Mouse (Mus musculus) colon, adult 2 months (tissue): Measurements from ENCODE around the gene Cry2. TPM values are rescaled to one million over a fixed set of nuclear protein-coding genes. Genes with fewer than 3 reads are reported as not detected.

Source experiments
- polyA plus RNA-seq: library from polyadenylated mRNA; depleted of rRNA; stranded (reverse); fragments of >200 nt; gene quantifications from 2 replicates; pipeline ENCODE4 v1.2.3, GENCODE M21; 2012; rRNA removed

The Cry2 gene
- polyA plus RNA-seq = 18.4 and 23.3 TPM in 2 replicates

GRCm38 (mm10) chr2:92433578-92434374, at the start of gene Cry2:
TSS of gene Cry2 (minus strand) at chr2:92434043.

DNA sequence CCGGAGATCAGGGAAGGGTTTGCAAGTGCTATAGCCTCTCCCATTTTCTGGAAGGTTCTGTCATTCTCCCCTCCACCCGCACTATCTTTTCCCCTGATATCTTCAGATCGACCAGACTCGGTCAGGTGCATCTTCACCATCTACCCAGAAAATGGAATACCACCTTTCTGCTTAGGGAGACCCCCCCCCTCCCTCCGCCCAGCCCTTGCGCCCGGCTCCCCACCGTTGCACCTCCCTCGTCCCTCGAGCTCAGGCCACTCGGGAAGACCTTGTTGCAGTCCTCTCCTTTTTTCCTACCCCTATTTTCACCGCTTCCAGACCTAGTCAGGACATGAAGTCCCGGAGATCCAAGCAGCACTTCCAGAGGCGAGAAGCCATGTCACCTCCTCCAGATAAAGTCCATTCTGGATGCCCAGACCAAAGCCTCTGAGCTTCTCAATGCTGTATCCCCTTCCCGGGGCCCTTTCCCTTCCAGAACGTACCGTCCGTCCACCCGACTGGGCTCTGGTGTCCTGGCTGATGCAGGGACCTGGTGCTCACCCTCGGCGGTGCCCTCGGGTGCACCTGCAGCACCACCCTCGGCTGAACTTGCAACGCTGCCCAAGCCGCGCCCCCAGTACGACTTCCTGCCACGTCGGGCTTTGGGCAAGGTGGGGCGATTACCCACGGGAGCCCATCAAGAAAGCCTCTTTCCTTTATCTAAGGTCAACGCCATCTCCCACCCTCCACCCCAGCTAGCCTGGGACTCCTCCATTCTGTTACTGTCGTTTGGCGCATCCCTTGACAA, 26.3 kb upstream of the Cry2 start, which contains the start of gene Slc35c1:
TSS of gene Slc35c1 (minus strand) at position 618 of the 787 bp plus-strand sequence.

DNA sequence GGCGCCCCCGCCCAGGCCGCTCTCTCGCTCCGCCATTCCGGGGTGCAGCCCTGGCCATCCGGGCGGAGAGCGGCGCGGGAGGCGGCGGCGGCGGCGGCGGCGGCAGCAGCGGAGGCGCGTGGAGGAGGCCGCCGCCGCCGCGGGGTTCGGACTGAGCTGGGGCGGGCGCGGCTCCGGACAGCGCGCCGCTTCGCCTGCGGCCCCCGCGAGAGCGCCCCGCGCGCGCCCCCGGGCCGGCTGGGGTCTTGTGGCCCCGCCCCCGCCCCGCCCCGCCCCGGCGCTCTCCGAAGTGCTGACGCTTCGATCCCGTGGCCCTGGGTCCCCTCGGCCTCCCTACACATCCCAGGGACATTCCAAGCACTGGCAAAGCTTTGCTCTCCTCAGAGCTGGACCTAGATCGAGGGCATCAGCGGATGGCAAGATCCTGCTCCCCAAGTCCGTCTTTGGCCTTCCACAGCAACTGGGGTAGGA, 32.7 kb downstream of the Cry2 start, which contains the start of gene Mapk8ip1:
TSS of gene Mapk8ip1 (minus strand) at position 173 of the 471 bp plus-strand sequence.

GRCm38 (mm10) chr2:92381901-92382588, 51.8 kb downstream of the Cry2 start, which contains the start of gene 1700029I15Rik:
TSS of gene 1700029I15Rik (plus strand) at chr2:92382538.

DNA sequence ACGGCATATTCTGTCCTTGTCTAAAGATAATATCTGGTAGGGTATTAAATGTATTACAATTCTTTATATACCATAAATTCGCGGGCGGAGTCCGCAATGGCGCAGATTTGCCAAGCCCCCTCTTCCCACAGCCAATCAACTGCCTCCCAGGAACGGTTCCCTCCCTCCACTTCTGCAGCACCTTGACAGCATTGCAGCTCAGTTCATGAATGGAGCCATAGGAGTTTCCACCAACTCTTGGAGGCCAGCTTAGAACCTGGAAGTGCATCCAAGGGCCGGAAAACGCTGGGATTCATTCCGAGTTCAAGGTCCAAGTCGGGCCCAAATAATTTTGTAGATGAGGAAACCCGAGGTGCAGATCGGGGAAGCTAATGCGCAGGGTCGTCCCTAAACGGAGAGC, 59.3 kb downstream of the Cry2 start, which contains the start of the genes Pex16 and Large2:
TSS of gene Pex16 (plus strand) at position 163 of the 400 bp plus-strand sequence.
TSS of gene Large2 (minus strand) at position 356 of the 400 bp plus-strand sequence.

Other genes with a start within 250 kb of the Cry2 start
- 80.9 and 81.3 TPM in 2 replicates for gene Pex16, start 59.4 kb downstream of the Cry2 start, polyA plus RNA-seq
- 28.8 and 35.9 TPM in 2 replicates for gene Large2, start 59.2 kb downstream of the Cry2 start, polyA plus RNA-seq
- 3.1 and 3.4 TPM in 2 replicates for gene 1700029I15Rik, start 51.5 kb downstream of the Cry2 start, polyA plus RNA-seq
- 17.8 and 18.8 TPM in 2 replicates for gene Mapk8ip1, start 32.8 kb downstream of the Cry2 start, polyA plus RNA-seq
- gene Slc35c1, start 26.5 kb upstream of the Cry2 start, polyA plus RNA-seq = 326 and 466 TPM in 2 replicates
- 13.0 and 15.3 TPM in 2 replicates for gene Chst1, start 165.7 kb upstream of the Cry2 start, polyA plus RNA-seq